Mouse (Mus musculus) yolk sac, embryonic 10.5 days (tissue): Measurements from ENCODE around the gene Mcoln2.

Experiments used
- DNase-seq: peaks from one replicate; pipeline ENCODE4 v3.0.0-alpha.2; 2017; ENCODE audit warnings: low spot score

The Mcoln2 gene

GRCm38 (mm10) chr3:146149156-146150057, at the start of gene Mcoln2:
Mcoln2 (plus strand) TSS chr3:146149833.
- DNase-seq = peak; percentile 77

GRCm38 (mm10) chr3:146099925-146100324, 49.7 kb upstream of the Mcoln2 start:
- no peak for DNase-seq

- no peak for DNase-seq
These were observed 47.6 kb upstream of the Mcoln2 start for GRCm38 (mm10) chr3:146102049-146102448.

GRCm38 (mm10) chr3:146107116-146107849, 42.4 kb upstream of the Mcoln2 start:
- no peak for DNase-seq

- DNase-seq = peak; percentile 81
These were observed 41.6 kb upstream of the Mcoln2 start, which contains the start of gene Wdr63 for GRCm38 (mm10) chr3:146107921-146108571. Wdr63 (minus strand) TSS chr3:146108130.

GRCm38 (mm10) chr3:146108945-146109344, 40.7 kb upstream of the Mcoln2 start:
- no peak for DNase-seq

GRCm38 (mm10) chr3:146110358-146110757, 39.3 kb upstream of the Mcoln2 start:
- no peak for DNase-seq

- no peak for DNase-seq
These were observed 38.7 kb upstream of the Mcoln2 start for GRCm38 (mm10) chr3:146110916-146111315.

GRCm38 (mm10) chr3:146117258-146117996, 32.2 kb upstream of the Mcoln2 start, which contains the start of gene Mcoln3:
Mcoln3 (plus strand) TSS chr3:146117450.
- no peak for DNase-seq

- no peak for DNase-seq
These were observed 31.6 kb upstream of the Mcoln2 start for GRCm38 (mm10) chr3:146117997-146118457.

- DNase-seq = peak; percentile 58
These were observed 28.1 kb upstream of the Mcoln2 start for GRCm38 (mm10) chr3:146121310-146122124.

- no peak for DNase-seq
These were observed 27.6 kb upstream of the Mcoln2 start for GRCm38 (mm10) chr3:146122125-146122420.

GRCm38 (mm10) chr3:146122807-146123463, 26.7 kb upstream of the Mcoln2 start:
- no peak for DNase-seq

GRCm38 (mm10) chr3:146123464-146123825, 26.2 kb upstream of the Mcoln2 start:
- DNase-seq = no peak

- DNase-seq = no peak
These were observed 22.4 kb upstream of the Mcoln2 start for GRCm38 (mm10) chr3:146127205-146127604.

- DNase-seq = peak; percentile 61
These were observed 14.8 kb upstream of the Mcoln2 start for GRCm38 (mm10) chr3:146134834-146135233.

GRCm38 (mm10) chr3:146135417-146135816, 14.2 kb upstream of the Mcoln2 start:
- no peak for DNase-seq

- DNase-seq = no peak
These were observed 13.2 kb upstream of the Mcoln2 start for GRCm38 (mm10) chr3:146136422-146136821.

GRCm38 (mm10) chr3:146140276-146140675, 9.4 kb upstream of the Mcoln2 start:
- no peak for DNase-seq

- DNase-seq = no peak
These were observed 7.1 kb upstream of the Mcoln2 start for GRCm38 (mm10) chr3:146142523-146142922.
